Mouse (Mus musculus): ENCODE results near the gene Ebf4. TPM values are rescaled to one million over a fixed set of nuclear protein-coding genes. Genes with fewer than 3 reads are reported as not detected.
A peak's percentile ranks its signal among the peaks of the same experiment; 100 is the strongest.

Ebf4 gene
- total RNA-seq, 2 experiments from 2014 or later: not detected

- no peak for ATAC-seq (replicated peaks; ENCODE audit: poor library complexity, severe bottlenecking)
These were observed 592 bp upstream of the Ebf4 start for GRCm38 (mm10) chr2:130294218-130294935.

GRCm38 (mm10) chr2:130295331-130296133 lies 563 bp downstream of the Ebf4 start:
- ATAC-seq (replicated peaks; ENCODE audit: poor library complexity, severe bottlenecking): no peak

GRCm38 (mm10) chr2:130296134-130296745 lies 1.3 kb downstream of the Ebf4 start:
- ATAC-seq (replicated peaks; ENCODE audit: poor library complexity, severe bottlenecking): no peak

- ATAC-seq (replicated peaks; ENCODE audit: poor library complexity, severe bottlenecking): no peak
These were observed 2.6 kb downstream of the Ebf4 start for GRCm38 (mm10) chr2:130297580-130297979.

- no peak for ATAC-seq (replicated peaks; ENCODE audit: poor library complexity, severe bottlenecking)
These were observed 8.0 kb downstream of the Ebf4 start for GRCm38 (mm10) chr2:130303014-130303413.

- no peak for ATAC-seq (replicated peaks; ENCODE audit: poor library complexity, severe bottlenecking)
These were observed 32.1 kb downstream of the Ebf4 start for GRCm38 (mm10) chr2:130327057-130327456.

- ATAC-seq (replicated peaks; ENCODE audit: poor library complexity, severe bottlenecking): no peak
These were observed 34.5 kb downstream of the Ebf4 start for GRCm38 (mm10) chr2:130329502-130329901.

GRCm38 (mm10) chr2:130335112-130335511 lies 40.1 kb downstream of the Ebf4 start:
- no peak for ATAC-seq (replicated peaks; ENCODE audit: poor library complexity, severe bottlenecking)

GRCm38 (mm10) chr2:130340464-130341219 lies 45.7 kb downstream of the Ebf4 start:
- no peak for ATAC-seq (replicated peaks; ENCODE audit: poor library complexity, severe bottlenecking)

- no peak for ATAC-seq (replicated peaks; ENCODE audit: poor library complexity, severe bottlenecking)
These were observed 46.2 kb downstream of the Ebf4 start for GRCm38 (mm10) chr2:130341220-130341580.

GRCm38 (mm10) chr2:130350376-130350775 lies 55.4 kb downstream of the Ebf4 start:
- ATAC-seq (replicated peaks; ENCODE audit: poor library complexity, severe bottlenecking): no peak

- ATAC-seq (replicated peaks; ENCODE audit: poor library complexity, severe bottlenecking): no peak
These were observed 56.9 kb downstream of the Ebf4 start for GRCm38 (mm10) chr2:130351758-130352339.

- ATAC-seq (replicated peaks; ENCODE audit: poor library complexity, severe bottlenecking): no peak
These were observed 58.4 kb downstream of the Ebf4 start for GRCm38 (mm10) chr2:130353411-130353810.

- no peak for ATAC-seq (replicated peaks; ENCODE audit: poor library complexity, severe bottlenecking)
These were observed 58.9 kb downstream of the Ebf4 start for GRCm38 (mm10) chr2:130353889-130354288.

- no peak for ATAC-seq (replicated peaks; ENCODE audit: poor library complexity, severe bottlenecking)
These were observed 62.6 kb downstream of the Ebf4 start for GRCm38 (mm10) chr2:130357551-130357950.

GRCm38 (mm10) chr2:130358852-130359251 lies 63.9 kb downstream of the Ebf4 start:
- ATAC-seq (replicated peaks; ENCODE audit: poor library complexity, severe bottlenecking): no peak

- ATAC-seq (replicated peaks; ENCODE audit: poor library complexity, severe bottlenecking): peak; percentile 53; the same call in 1 of the 2 replicates
These were observed 67.6 kb downstream of the Ebf4 start for GRCm38 (mm10) chr2:130362511-130363026.

- ATAC-seq (replicated peaks; ENCODE audit: poor library complexity, severe bottlenecking): peak; percentile 41; the same call in 1 of the 2 replicates
These were observed 70.5 kb downstream of the Ebf4 start for GRCm38 (mm10) chr2:130365211-130366094.

- ATAC-seq (replicated peaks; ENCODE audit: poor library complexity, severe bottlenecking): no peak
These were observed 72.4 kb downstream of the Ebf4 start for GRCm38 (mm10) chr2:130367386-130367785.
